Mouse (Mus musculus): Measurements from ENCODE around the gene Plekhg3. TPM values are rescaled to one million over a fixed set of nuclear protein-coding genes. Genes with fewer than 3 reads are reported as not detected.
A peak's percentile ranks its signal among the peaks of the same experiment; 100 is the strongest.

Gene Plekhg3
- total and polyA plus RNA-seq, 2 experiments from 2014 or later, result 1.2 to 6.2 TPM

DNA sequence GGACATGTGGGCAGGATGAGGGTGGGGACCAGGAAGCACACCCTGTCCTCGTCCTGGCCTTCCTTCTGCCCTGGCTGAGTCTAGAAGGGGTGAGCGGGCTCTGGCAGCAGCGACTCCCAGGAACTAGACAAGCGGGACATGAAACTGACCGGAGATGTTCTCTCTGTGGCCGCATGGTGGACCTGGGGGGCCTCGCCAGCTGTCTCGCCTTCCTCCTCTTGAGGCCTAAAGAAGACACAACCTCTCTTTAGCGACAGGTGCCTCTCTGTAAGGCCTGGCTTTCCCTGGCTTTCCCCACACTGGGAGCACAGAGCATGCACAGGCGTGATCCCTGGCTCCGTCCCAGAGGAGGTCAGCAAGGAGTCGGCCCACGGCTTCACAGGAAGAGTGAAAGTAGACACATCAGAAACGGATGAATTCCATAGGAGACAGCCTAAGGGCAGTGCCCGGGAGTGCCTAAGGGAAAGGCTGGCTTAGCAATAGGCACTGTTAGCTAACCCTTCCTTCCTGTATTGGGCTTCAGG lies 66.9 kb downstream of the Plekhg3 start:
- H3K27ac ChIP-seq (ENCODE audit: low read depth, low read length), result no peak overlapping the region
- H3K27me3 ChIP-seq (ENCODE audit: insufficient read depth, low read length), result no peaks in the 10 kb centered on the region
- no peak overlapping the region for H3K4me3 ChIP-seq (ENCODE audit: low read depth, low read length)
- no peak overlapping the region for H3K4me2 ChIP-seq (ENCODE audit: low read depth, low read length, poor library complexity, severe bottlenecking)
- H3K9me3 ChIP-seq (ENCODE audit: low read length), result no peaks in the 10 kb centered on the region
- H3K4me1 ChIP-seq (ENCODE audit: insufficient read depth, low read length), result no peaks in the 10 kb centered on the region
- DNase-seq (ENCODE audit: low spot score) (no peak), ATAC-seq (ENCODE audit: low FRiP score) (no peak)
- no peak overlapping the region for H3K9ac ChIP-seq (replicated peaks; ENCODE audit: low read length, poor library complexity, severe bottlenecking)
- WGBS, result 88% methylated on average over 15 of the region's 15 CpGs
- no peak for TF ChIP-seq CTCF (IDR thresholded peaks at IDR 0.05)
- H3K36me3 ChIP-seq (ENCODE audit: insufficient read depth, low read length), result peaks cover 15% of the 10 kb centered on the region; the same call in 1 of the 2 replicates

DNA sequence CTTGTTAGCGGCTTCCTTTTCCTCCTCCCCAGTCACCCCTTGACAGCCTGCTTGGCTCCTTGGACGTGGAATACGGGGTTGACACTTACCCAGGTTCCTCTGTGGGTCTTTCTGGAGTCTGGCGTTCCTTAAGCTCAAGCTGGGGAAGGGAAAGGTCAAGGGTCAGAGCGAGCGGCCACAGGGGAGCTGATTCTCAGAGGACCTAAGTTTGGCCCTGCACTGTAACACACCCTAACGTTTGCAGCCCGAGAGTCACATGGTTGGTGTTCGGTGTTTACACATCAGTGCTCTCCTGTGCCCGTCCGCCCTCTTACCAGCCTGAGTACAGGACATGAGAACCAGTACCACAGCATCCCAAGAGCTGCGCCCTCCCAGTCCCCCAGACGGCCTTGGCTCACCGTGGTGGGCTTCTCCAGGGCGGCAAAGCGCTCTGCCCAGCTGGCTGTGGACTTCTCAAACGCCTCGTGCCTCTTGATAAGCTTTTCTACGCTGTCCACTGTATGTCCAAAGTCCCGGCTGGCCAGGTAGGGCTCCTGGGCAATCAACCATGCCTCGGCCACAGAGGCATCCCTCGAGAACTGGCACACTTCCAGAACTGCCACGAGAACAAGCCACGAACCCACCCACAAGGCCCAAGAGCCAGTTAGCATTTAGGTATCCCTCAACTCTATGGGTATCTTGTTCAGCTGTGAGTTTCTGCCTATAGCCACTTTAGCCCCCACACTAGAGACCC lies 67.7 kb downstream of the Plekhg3 start:
- Histone ChIP-seq H3K4me3 (ENCODE audit: low read depth, low read length) (no peak overlapping the region), H3K27ac (ENCODE audit: low read depth, low read length) (no peak overlapping the region), H3K9me3 (ENCODE audit: low read length) (no peaks in the 10 kb centered on the region), H3K4me1 (ENCODE audit: insufficient read depth, low read length) (no peaks in the 10 kb centered on the region), H3K36me3 (ENCODE audit: insufficient read depth, low read length) (peaks cover 15% of the 10 kb centered on the region; the same call in 1 of the 2 replicates), H3K9ac (replicated peaks; ENCODE audit: low read length, poor library complexity, severe bottlenecking) (no peak overlapping the region), H3K4me2 (ENCODE audit: low read depth, low read length, poor library complexity, severe bottlenecking) (no peak overlapping the region), H3K27me3 (ENCODE audit: insufficient read depth, low read length) (no peaks in the 10 kb centered on the region)
- ATAC-seq (ENCODE audit: low FRiP score) (no peak), DNase-seq (ENCODE audit: low spot score) (no peak)
- 76% methylated on average over 24 of the region's 24 CpGs for WGBS
- TF ChIP-seq CTCF (IDR thresholded peaks at IDR 0.05), result no peak

DNA sequence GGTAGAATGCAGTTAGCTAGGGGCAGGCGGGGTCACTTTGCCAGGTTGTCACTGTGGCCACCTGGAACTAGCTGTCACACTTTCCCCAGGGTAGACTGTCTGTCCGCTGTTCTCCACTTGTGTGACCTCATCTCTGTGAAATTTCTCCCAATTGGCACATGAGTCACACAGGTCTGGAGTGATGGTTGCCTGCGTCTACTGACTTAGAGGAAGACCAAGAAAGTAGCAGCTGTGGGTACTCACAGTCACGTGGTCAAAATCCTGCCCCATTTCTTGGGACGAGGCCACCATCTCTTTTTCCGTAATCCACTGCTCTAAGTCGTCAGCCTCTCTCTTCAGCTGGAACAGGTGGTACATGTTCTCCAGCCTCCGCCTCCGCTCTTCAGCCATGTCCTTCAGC lies 73.1 kb downstream of the Plekhg3 start:
- no peaks in the 10 kb centered on the region for H3K27me3 ChIP-seq (ENCODE audit: insufficient read depth, low read length)
- no peak for ATAC-seq (ENCODE audit: low FRiP score)
- no peaks in the 10 kb centered on the region for H3K9me3 ChIP-seq (ENCODE audit: low read length)
- H3K9ac ChIP-seq (replicated peaks; ENCODE audit: low read length, poor library complexity, severe bottlenecking), result no peak overlapping the region
- H3K4me2 ChIP-seq (ENCODE audit: low read depth, low read length, poor library complexity, severe bottlenecking), result no peak overlapping the region
- no peak for TF ChIP-seq CTCF (IDR thresholded peaks at IDR 0.05)
- 90% methylated on average over 9 of the region's 9 CpGs for WGBS
- DNase-seq (ENCODE audit: low spot score), result no peak
- H3K4me1 ChIP-seq (ENCODE audit: insufficient read depth, low read length), result no peaks in the 10 kb centered on the region
- H3K27ac ChIP-seq (ENCODE audit: low read depth, low read length), result no peak overlapping the region
- no peak overlapping the region for H3K4me3 ChIP-seq (ENCODE audit: low read depth, low read length)
- peaks cover 18% of the 10 kb centered on the region; the same call in 1 of the 2 replicates for H3K36me3 ChIP-seq (ENCODE audit: insufficient read depth, low read length)

DNA sequence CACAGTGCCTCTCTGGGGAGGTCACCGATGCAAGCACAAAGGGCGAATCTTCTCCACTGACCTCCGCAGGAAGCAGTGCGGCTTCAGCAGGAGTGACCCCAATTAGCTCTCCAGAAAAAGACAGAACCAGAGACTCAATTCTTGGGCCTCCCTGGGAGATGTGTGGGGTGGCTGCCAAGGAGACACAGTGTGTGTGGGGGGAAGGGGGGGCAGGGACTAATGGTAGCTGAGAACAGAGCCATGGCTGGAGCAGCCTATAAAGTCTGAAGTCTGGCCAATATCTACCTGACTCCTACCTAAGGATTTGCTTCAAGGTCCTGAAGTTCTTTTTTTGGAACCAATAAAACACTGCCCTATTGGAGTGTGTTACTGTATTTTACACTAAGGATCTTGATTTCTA lies 73.9 kb downstream of the Plekhg3 start:
- Histone ChIP-seq H3K36me3 (ENCODE audit: insufficient read depth, low read length) (peaks cover 16% of the 10 kb centered on the region; the same call in 1 of the 2 replicates), H3K27me3 (ENCODE audit: insufficient read depth, low read length) (no peaks in the 10 kb centered on the region), H3K9me3 (ENCODE audit: low read length) (no peaks in the 10 kb centered on the region), H3K27ac (ENCODE audit: low read depth, low read length) (no peak overlapping the region), H3K4me2 (ENCODE audit: low read depth, low read length, poor library complexity, severe bottlenecking) (no peak overlapping the region), H3K4me1 (ENCODE audit: insufficient read depth, low read length) (no peaks in the 10 kb centered on the region), H3K4me3 (ENCODE audit: low read depth, low read length) (no peak overlapping the region), H3K9ac (replicated peaks; ENCODE audit: low read length, poor library complexity, severe bottlenecking) (no peak overlapping the region)
- DNase-seq (ENCODE audit: low spot score), result no peak
- TF ChIP-seq CTCF (IDR thresholded peaks at IDR 0.05), result no peak
- no peak for ATAC-seq (ENCODE audit: low FRiP score)
- WGBS, result 57% methylated on average over 4 of the region's 4 CpGs

DNA sequence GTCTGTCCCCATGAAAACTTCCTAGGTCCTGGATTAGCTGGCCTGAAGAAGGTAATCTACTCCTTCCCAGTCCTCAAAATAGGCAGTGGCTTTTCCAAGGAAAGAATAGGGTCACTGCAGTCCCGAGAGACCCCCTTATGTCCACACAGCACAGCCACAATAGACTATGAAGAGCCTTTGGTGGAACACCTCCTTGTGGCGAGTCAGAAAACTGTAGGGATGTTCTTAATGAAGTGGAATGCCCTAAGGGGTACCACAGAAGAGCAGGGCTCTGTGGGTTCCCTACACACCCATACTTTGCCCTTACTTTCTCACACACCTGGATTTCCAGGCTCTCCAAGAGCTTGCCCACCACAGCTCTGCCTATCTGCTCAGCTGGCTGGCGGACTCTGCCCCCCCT lies 75.1 kb downstream of the Plekhg3 start:
- peaks cover 10% of the 10 kb centered on the region for H3K36me3 ChIP-seq (ENCODE audit: insufficient read depth, low read length)
- no peaks in the 10 kb centered on the region for H3K27me3 ChIP-seq (ENCODE audit: insufficient read depth, low read length)
- no peak overlapping the region for H3K4me2 ChIP-seq (ENCODE audit: low read depth, low read length, poor library complexity, severe bottlenecking)
- no peak overlapping the region for H3K27ac ChIP-seq (ENCODE audit: low read depth, low read length)
- no peaks in the 10 kb centered on the region for H3K4me1 ChIP-seq (ENCODE audit: insufficient read depth, low read length)
- 61% methylated on average over 3 of the region's 3 CpGs for WGBS
- H3K9me3 ChIP-seq (ENCODE audit: low read length), result no peaks in the 10 kb centered on the region
- peak; percentile 38 for TF ChIP-seq CTCF (IDR thresholded peaks at IDR 0.05)
- ATAC-seq (ENCODE audit: low FRiP score), result no peak
- H3K4me3 ChIP-seq (ENCODE audit: low read depth, low read length), result no peak overlapping the region
- H3K9ac ChIP-seq (replicated peaks; ENCODE audit: low read length, poor library complexity, severe bottlenecking), result no peak overlapping the region
- DNase-seq (ENCODE audit: low spot score), result no peak

DNA sequence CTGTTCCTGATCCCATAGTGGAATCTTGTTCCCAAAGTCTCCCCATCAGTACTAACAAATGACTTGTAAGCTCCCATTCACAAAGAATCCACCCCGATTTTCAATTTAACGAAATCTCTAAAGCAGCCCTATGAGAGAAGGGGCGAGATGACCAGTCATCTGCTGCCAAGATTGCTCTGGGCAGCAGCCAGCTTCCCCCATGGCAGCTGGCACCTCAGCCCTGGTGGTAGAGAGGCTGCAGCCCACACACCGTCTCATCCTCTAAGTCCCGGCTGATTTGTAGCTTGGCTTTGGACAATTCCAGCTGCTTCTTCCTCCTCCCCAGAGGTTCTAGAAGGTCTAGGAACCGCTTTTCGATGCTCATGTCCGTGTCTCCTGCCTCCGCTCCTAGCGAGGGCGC lies 77.5 kb downstream of the Plekhg3 start:
- Histone ChIP-seq H3K9ac (replicated peaks; ENCODE audit: low read length, poor library complexity, severe bottlenecking) (no peak overlapping the region), H3K36me3 (ENCODE audit: insufficient read depth, low read length) (peaks cover 5% of the 10 kb centered on the region), H3K4me2 (ENCODE audit: low read depth, low read length, poor library complexity, severe bottlenecking) (no peak overlapping the region), H3K27me3 (ENCODE audit: insufficient read depth, low read length) (no peaks in the 10 kb centered on the region), H3K4me3 (ENCODE audit: low read depth, low read length) (no peak overlapping the region), H3K4me1 (ENCODE audit: insufficient read depth, low read length) (no peaks in the 10 kb centered on the region), H3K9me3 (ENCODE audit: low read length) (no peaks in the 10 kb centered on the region), H3K27ac (ENCODE audit: low read depth, low read length) (no peak overlapping the region)
- no peak for ATAC-seq (ENCODE audit: low FRiP score)
- WGBS, result 76% methylated on average over 11 of the region's 11 CpGs
- DNase-seq (ENCODE audit: low spot score), result peak; percentile 78
- TF ChIP-seq CTCF (IDR thresholded peaks at IDR 0.05), result no peak
